Mouse (Mus musculus): ENCODE results near the gene Rpap3. TPM values are rescaled to one million over a fixed set of nuclear protein-coding genes. Genes with fewer than 3 reads are reported as not detected.

Rpap3 gene
- polyA plus RNA-seq, 1 experiment from 2014 or later: 40.2 TPM

DNA sequence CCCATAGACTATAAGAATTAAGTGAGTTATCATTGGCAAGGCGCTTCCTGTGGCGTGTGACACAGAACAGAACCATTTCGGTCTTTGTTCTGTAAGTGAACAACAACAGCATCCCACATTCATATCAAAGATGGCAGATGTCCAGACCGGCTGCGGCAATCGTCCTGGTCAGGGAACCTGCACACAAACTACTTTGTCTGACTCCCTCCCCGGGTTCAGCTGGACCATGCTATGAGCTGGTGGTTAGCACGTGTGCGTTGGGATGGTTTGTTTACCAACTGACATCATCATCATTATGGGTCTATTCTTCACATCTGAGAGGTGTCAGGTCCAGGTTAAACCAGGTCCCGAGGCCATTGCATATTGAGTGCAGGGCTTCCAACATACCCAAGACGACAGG, 22.8 kb upstream of the Rpap3 start:
- no peak for DNase-seq (ENCODE audit: low spot score)
- H3K4me3 ChIP-seq: no peak overlapping the region
- no peak overlapping the region for H3K27ac ChIP-seq (replicated peaks)
- whole genome bisulfite sequencing: 89% methylated on average over 11 of the region's 11 CpGs
- H3K4me1 ChIP-seq: 0 out of 2 replicates have a peak, but pooled peaks cover 4% of the 10 kb centered on the region
- H3K36me3 ChIP-seq (replicated peaks): no peaks in the 10 kb centered on the region
- no peaks in the 10 kb centered on the region for H3K27me3 ChIP-seq (replicated peaks; ENCODE audit: low read depth, poor library complexity, severe bottlenecking)
- 0 out of 2 replicates have a peak, but pooled peaks cover 5% of the 10 kb centered on the region for H3K9me3 ChIP-seq

DNA sequence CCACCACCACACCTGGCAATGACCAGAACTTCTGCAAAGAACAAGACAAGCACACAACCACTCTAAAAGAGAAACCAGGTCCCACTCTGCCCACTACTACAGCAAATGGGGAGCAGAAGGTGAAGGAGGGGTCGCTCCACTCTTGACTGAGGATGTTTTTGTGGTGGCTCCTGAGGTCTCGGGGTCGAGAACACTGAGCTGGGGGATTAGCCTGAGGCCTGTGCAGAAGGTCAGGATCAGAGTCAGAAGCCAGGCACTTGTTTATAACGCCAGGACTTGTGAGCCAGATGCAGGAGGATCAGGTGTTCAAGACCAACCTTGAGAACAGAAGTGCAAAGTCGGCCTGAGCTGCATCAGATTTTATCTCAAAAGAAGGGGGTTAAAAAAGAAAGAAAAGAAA, 21.9 kb upstream of the Rpap3 start:
- DNase-seq (ENCODE audit: low spot score): no peak
- 58% methylated on average over 5 of the region's 5 CpGs for WGBS
- H3K9me3 ChIP-seq: 0 out of 2 replicates have a peak, but pooled peaks cover 2% of the 10 kb centered on the region
- H3K27me3 ChIP-seq (replicated peaks; ENCODE audit: low read depth, poor library complexity, severe bottlenecking): no peaks in the 10 kb centered on the region
- no peak overlapping the region for H3K4me3 ChIP-seq
- no peaks in the 10 kb centered on the region for H3K36me3 ChIP-seq (replicated peaks)
- H3K4me1 ChIP-seq: 0 out of 2 replicates have a peak, but pooled peaks cover 4% of the 10 kb centered on the region
- no peak overlapping the region for H3K27ac ChIP-seq (replicated peaks)

DNA sequence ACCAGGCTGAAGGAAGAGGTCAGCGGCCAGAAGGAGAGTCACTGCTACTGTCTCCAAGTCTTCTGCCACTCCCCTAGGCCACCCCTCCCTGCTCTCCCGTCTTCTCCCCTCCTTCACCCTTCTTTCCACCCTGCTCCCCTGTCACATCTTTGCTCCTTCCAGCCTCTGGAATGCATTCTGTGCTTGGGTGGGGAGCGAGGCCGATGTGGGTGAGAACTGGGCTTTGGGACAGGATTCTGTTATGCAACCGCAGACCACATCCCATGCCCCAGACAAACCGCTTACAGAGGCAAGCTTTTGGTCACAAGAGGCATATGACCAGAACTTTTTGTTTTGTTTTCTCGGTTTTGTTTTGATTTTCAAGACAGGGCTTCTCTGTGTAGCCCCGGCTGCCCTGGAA, 21.4 kb upstream of the Rpap3 start:
- DNase-seq (ENCODE audit: low spot score): no peak
- Histone ChIP-seq H3K9me3 (no peaks in the 10 kb centered on the region), H3K27ac (replicated peaks) (no peak overlapping the region), H3K27me3 (replicated peaks; ENCODE audit: low read depth, poor library complexity, severe bottlenecking) (no peaks in the 10 kb centered on the region), H3K4me1 (0 out of 2 replicates have a peak, but pooled peaks cover 8% of the 10 kb centered on the region), H3K36me3 (replicated peaks) (no peaks in the 10 kb centered on the region), H3K4me3 (no peak overlapping the region)
- 80% methylated on average over 8 of the region's 8 CpGs for WGBS

DNA sequence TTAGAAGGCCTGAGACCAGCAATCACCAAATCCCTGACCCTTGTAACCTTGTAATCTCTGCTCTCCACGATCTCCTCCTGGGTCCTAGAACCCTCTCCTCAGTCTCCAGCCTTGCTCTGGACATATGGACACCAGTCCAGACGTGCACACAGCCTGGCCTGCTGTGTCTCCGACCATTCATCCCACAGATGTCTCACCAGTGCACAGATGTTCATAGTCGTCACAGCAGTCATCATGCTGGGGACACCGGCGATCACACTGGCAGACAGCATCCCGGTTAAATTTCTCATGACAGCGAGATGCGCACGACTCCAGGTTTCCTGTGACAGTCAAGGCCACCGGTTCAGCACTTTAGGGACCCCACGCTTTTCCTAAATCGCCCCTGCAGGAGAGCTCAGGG, 20.7 kb upstream of the Rpap3 start:
- no peaks in the 10 kb centered on the region for H3K36me3 ChIP-seq (replicated peaks)
- 81% methylated on average over 13 of the region's 13 CpGs for WGBS

DNA sequence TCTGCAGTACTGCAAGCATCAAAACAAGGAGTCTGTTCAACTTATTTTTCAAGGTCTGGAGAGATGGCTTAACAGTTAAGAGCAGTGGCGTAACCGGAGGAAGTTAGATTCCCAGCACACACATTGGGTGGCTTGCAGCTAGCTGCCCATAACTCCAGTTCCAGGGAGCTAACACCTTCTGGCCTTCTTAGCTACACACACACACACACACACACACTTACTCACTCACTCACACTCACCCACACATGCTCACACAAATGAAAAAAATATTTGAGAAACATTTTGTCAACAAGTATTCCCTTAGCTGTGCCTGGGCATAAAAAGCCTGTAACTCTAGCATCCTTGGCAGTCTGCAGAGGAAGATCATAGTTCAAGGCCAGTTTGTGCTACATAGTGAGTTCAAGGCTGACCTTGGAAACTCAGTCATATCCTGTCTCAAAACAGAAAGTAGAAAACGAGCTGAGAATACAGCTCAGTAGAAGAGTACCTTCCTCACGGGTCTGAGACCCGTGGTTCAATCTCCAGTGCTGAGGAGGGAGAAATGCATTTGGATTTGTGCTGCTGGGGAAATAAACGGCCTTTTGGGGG, 19.7 kb upstream of the Rpap3 start:
- DNase-seq (ENCODE audit: low spot score): no peak
- H3K36me3 ChIP-seq (replicated peaks): no peaks in the 10 kb centered on the region

More for the DNA sequence above, 20.7 kb upstream of the Rpap3 start:
- Histone ChIP-seq H3K4me3 (no peak overlapping the region), H3K4me1 (0 out of 2 replicates have a peak, but pooled peaks cover 8% of the 10 kb centered on the region), H3K27ac (replicated peaks) (no peak overlapping the region), H3K27me3 (replicated peaks; ENCODE audit: low read depth, poor library complexity, severe bottlenecking) (no peaks in the 10 kb centered on the region), H3K9me3 (no peaks in the 10 kb centered on the region)
- DNase-seq (ENCODE audit: low spot score): no peak

DNA sequence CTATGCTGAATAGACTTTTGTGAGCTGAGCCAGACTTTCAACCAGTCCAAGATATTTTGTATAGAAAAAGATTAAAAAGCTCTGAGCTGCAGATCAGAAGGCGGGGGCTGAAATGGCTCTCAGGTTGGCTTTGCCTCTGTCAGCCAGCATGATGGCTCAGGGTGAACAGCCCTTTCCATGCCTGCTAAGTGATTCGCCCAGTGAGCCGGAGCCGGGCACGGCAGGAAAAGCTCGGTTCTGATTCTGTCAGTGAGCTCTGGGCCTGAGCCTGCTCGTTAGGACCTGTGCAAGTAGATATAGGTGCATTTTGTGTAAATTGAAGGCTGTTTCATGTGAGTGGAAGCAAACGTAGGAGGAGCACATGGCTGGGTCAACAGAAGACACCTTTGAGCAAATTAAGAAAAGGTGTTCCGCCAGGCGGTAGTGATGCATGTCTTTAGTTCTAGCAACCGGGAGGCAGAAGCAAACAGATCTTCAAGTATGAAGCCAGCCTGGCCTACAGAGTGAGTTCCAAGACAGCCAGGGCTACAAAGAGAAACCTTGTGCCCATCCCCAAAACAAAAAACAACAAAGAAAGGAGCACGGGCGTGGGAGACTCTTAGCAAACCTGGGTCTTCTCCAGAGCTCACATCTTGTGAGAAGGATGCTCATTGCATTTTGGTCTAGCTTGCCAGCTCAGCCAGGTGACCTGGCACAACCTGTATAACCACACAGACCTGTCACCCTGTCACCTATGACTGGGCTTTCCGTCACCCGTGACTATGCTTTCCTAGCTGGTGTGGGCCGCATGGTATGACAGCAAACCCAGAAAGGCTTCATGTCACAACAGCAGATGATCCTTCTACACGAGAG, 18.9 kb upstream of the Rpap3 start:
- Histone ChIP-seq H3K4me3 (no peak overlapping the region), H3K4me1 (peaks cover 13% of the 10 kb centered on the region; the same call in 1 of the 2 replicates), H3K9me3 (no peaks in the 10 kb centered on the region), H3K27ac (replicated peaks) (no peak overlapping the region), H3K36me3 (replicated peaks) (no peaks in the 10 kb centered on the region), H3K27me3 (replicated peaks; ENCODE audit: low read depth, poor library complexity, severe bottlenecking) (no peaks in the 10 kb centered on the region)
- 87% methylated on average over 17 of the region's 17 CpGs for WGBS
- DNase-seq (ENCODE audit: low spot score): no peak

More for the DNA sequence above, 19.7 kb upstream of the Rpap3 start:
- peaks cover 13% of the 10 kb centered on the region; the same call in 1 of the 2 replicates for H3K4me1 ChIP-seq
- H3K27ac ChIP-seq (replicated peaks): no peak overlapping the region
- no peaks in the 10 kb centered on the region for H3K9me3 ChIP-seq
- no peaks in the 10 kb centered on the region for H3K27me3 ChIP-seq (replicated peaks; ENCODE audit: low read depth, poor library complexity, severe bottlenecking)
- no peak overlapping the region for H3K4me3 ChIP-seq
- WGBS: 82% methylated on average over 6 of the region's 6 CpGs

DNA sequence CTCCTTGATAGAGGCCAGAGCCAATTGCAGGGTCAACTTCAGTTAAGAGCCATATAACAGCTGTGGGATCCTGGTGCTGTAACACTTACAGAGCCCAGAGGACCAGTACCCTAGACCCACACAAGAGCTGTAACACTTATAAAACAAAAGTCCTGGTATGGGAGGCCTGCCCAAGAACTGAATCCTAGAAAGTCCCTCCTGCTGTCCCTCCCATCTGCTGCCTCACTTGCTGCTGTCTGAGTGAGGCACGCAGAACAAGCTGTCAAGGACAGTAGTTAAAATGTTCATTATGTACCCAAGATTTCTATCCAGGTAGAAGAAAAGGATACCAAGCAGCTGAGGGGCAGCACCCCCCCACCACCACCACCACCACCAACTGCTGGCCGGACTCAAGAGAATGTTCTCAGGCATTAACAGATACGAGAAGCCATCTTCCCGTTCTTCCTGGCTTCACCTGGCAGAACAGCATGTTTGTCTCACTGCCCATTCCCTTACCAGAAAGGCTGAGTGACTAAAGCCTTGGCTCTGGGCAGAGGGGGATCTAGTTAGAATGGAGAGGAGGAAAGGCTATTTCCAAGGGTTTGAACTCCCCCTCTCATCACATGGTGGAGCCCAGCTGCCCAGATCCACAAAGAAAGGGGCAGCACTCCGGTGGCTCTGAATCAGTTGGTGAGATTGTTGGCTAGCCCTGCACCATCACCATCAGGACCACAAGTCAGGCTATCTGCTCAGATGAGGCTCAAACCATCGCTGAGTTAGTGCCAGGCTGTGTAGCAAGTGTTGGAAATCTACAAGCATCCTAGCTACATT, 18.1 kb upstream of the Rpap3 start:
- H3K27ac ChIP-seq (replicated peaks): no peak overlapping the region
- WGBS: 90% methylated on average over 6 of the region's 6 CpGs
- H3K4me1 ChIP-seq: peaks cover 10% of the 10 kb centered on the region; the same call in 1 of the 2 replicates
- no peaks in the 10 kb centered on the region for H3K27me3 ChIP-seq (replicated peaks; ENCODE audit: low read depth, poor library complexity, severe bottlenecking)
- no peaks in the 10 kb centered on the region for H3K9me3 ChIP-seq
- no peaks in the 10 kb centered on the region for H3K36me3 ChIP-seq (replicated peaks)
- H3K4me3 ChIP-seq: no peak overlapping the region
- DNase-seq (ENCODE audit: low spot score): no peak

DNA sequence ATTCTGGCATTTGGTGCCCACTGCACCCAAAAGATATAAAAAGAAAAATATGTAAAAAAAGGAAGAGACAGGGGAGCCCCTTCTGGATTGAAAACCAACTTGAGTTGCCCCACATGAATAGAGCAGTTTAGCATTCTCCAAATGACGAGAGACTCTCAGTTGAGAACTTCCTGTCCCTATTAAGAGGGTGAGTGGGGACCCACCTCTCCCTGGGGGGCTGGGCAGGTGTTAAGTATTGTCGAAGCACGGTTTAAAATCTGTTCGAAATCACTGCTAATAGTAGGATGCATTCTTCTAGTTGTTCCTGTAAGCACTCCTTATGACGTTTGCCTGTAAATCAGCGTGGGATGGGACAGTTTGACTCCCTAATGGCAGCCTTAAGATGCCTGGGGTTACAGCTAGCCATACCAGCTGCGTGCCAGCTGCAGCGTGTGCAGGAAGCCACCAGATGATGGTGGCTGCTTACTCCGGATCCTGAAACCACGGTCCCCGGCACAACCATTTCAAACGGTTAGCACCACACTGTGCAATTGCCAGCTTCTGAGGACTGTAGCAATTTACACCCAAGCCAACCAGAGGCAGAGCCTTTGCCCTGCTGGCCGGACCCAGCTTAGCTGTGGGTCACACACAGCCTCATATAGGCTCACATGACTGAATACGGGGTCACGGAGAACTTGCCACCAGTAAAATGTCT, 15.5 kb upstream of the Rpap3 start:
- WGBS: 70% methylated on average over 15 of the region's 15 CpGs
- no peak overlapping the region for H3K27ac ChIP-seq (replicated peaks)
- H3K4me1 ChIP-seq: peaks cover 13% of the 10 kb centered on the region
- H3K4me3 ChIP-seq: no peak overlapping the region
- no peaks in the 10 kb centered on the region for H3K9me3 ChIP-seq
- DNase-seq (ENCODE audit: low spot score): no peak
- H3K36me3 ChIP-seq (replicated peaks): no peaks in the 10 kb centered on the region
- no peaks in the 10 kb centered on the region for H3K27me3 ChIP-seq (replicated peaks; ENCODE audit: low read depth, poor library complexity, severe bottlenecking)

DNA sequence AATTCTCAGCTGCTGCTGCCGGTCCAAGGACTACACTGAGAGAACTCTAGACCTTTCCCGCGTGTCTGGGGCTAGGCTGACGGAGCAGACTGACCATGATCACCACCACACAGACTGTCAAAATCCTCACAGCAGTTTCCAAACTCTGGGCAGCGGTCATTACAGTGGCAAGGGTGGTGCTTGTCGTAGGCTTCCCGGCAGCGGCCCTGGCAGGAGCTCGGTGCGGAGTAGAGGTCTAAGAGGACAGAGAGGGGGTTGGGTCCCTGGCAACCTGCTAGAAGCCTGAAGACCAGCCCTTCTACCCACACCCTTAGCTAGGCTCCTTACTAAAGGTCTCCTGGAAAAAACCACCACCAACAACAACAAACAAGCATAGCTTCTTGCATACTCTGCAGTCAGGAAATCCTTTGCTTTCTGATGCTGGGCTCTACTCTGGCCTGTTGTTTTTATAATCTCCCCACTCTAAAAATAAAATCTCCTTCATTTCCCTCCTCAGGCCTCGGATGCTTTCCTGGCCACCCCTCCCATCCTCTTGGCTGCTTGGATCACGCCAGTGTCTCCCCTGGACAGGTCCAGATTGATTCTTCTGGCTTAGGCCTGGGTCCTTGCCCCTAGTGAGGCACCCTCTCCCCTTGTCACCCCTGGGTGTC, 14.5 kb upstream of the Rpap3 start:
- Histone ChIP-seq H3K9me3 (no peaks in the 10 kb centered on the region), H3K36me3 (replicated peaks) (no peaks in the 10 kb centered on the region), H3K4me3 (no peak overlapping the region), H3K27ac (replicated peaks) (peak overlapping the region; percentile 41), H3K4me1 (peaks cover 13% of the 10 kb centered on the region), H3K27me3 (replicated peaks; ENCODE audit: low read depth, poor library complexity, severe bottlenecking) (no peaks in the 10 kb centered on the region)
- DNase-seq (ENCODE audit: low spot score): no peak
- 79% methylated on average over 12 of the region's 12 CpGs for WGBS

DNA sequence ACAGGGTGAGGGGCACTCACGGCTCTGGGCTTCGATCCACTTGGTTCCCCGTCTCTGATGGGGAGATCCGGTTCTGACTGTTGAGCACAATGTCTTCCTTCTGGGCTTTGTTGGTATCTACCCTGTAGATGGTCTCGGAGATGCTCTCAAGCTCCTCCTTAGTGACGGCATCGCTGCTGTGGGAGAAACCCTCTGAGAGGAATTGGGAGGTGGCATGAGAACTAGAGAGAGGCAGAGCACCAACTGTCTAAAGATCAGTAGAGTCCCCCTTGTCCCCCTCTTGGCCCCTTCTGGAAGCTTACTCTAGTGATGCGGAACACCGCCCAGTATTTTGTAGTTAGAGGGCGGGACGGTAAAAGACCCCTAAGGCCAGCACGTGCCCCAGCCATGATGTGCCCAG, 13.9 kb upstream of the Rpap3 start:
- WGBS: 93% methylated on average over 12 of the region's 12 CpGs
- Histone ChIP-seq H3K4me3 (no peak overlapping the region), H3K27me3 (replicated peaks; ENCODE audit: low read depth, poor library complexity, severe bottlenecking) (no peaks in the 10 kb centered on the region), H3K36me3 (replicated peaks) (no peaks in the 10 kb centered on the region), H3K9me3 (no peaks in the 10 kb centered on the region), H3K27ac (replicated peaks) (no peak overlapping the region), H3K4me1 (peaks cover 13% of the 10 kb centered on the region)
- DNase-seq (ENCODE audit: low spot score): no peak

DNA sequence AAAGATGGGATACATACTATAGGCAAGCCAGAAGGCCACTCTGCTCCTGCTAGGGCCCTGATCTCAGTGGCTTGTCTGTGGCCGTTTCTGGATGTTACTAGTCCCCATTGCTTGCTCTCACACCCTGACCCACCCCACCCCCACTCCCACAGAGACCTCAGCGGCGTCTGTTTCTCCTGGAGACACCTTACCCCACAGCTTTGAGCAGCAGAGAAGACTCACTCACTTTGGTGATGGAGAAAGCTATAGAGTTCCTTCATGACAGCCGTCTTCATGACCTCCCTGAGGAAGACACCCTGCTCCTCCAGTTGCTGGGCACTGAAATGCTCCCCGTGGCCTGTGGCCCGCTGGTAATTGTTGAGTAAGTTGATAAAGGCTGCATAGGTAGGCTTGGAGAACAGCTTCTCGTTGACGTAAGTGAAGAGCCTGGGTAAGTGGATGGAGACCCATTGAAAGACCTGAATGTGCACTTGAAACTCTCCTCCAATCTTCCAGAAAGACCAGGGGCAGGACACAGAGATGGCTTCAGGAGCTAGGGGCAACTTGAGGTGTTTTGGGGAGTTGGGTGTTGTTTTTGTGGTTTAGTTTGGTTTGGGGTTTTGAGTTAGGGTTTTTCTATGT, 13.0 kb upstream of the Rpap3 start:
- H3K27me3 ChIP-seq (replicated peaks; ENCODE audit: low read depth, poor library complexity, severe bottlenecking): no peaks in the 10 kb centered on the region
- H3K36me3 ChIP-seq (replicated peaks): no peaks in the 10 kb centered on the region
- no peaks in the 10 kb centered on the region for H3K9me3 ChIP-seq
- peaks cover 13% of the 10 kb centered on the region for H3K4me1 ChIP-seq
- no peak overlapping the region for H3K27ac ChIP-seq (replicated peaks)
- WGBS: 83% methylated on average over 8 of the region's 8 CpGs
- DNase-seq (ENCODE audit: low spot score): no peak
- no peak overlapping the region for H3K4me3 ChIP-seq
